Mouse (Mus musculus) lung, embryonic 15.5 days (tissue): ENCODE data around the gene Ksr1. TPM values are rescaled to one million over a fixed set of nuclear protein-coding genes. Genes with fewer than 3 reads are reported as not detected.
A peak's percentile ranks its signal among the peaks of the same experiment; 100 is the strongest.

Source experiments
- ATAC-seq: fragments of 200-750 bp; cut with Nextera tagmentation; 2 replicates; pipeline ENCODE4 v1.8.0; 2017; ENCODE audit warnings: moderate number of reproducible peaks, borderline replicate concordance; ENCODE audit not compliant: low FRiP score, low TSS enrichment; ENCODE audit errors: extremely low read depth
- H3K27ac ChIP-seq: fragments of 300-500 bp; sonication (generic); 2 replicates; pipeline ENCODE4 v1.5.1; 2015; ENCODE audit warnings: moderate library complexity, mild to moderate bottlenecking, inconsistent platforms
- H3K27me3 ChIP-seq: fragments of 300-500 bp; sonication (generic); 2 replicates; pipeline ENCODE4 v1.6.1; 2015; ENCODE audit warnings: inconsistent platforms
- H3K36me3 ChIP-seq: fragments of 300-500 bp; sonication (generic); 2 replicates; pipeline ENCODE4 v1.6.1; 2015; ENCODE audit warnings: inconsistent platforms
- H3K4me1 ChIP-seq: fragments of 300-500 bp; sonication (generic); 2 replicates; pipeline ENCODE4 v1.6.1; 2015; ENCODE audit warnings: inconsistent platforms
- H3K4me2 ChIP-seq: fragments of 300-500 bp; sonication (generic); 2 replicates; pipeline ENCODE4 v1.6.1; 2015; ENCODE audit warnings: inconsistent platforms, mild to moderate bottlenecking, moderate library complexity
- H3K4me3 ChIP-seq: fragments of 300-500 bp; sonication (generic); 2 replicates; pipeline ENCODE4 v1.5.1; 2015; ENCODE audit warnings: mild to moderate bottlenecking, inconsistent platforms
- H3K9ac ChIP-seq: fragments of 300-500 bp; sonication (generic); 2 replicates; pipeline ENCODE4 v1.6.1; 2015; ENCODE audit warnings: inconsistent platforms
- H3K9me3 ChIP-seq: fragments of 300-500 bp; sonication (generic); 2 replicates; pipeline ENCODE4 v1.6.1; 2016; ENCODE audit warnings: inconsistent platforms
- WGBS: fragments of 180-500 bp; shearing (Covaris S2); methylation state at CpG from one replicate; pipeline ENCODE4 v1.1.7; 2015; 5-methylcytosine and 5-hydroxymethylcytosine counted together
- polyA plus RNA-seq: library from polyadenylated mRNA; unstranded; fragments of >200 nt; fragmentation: Nextera tagmentation; extraction: Ambion mirVana; gene quantifications from 2 replicates; pipeline ENCODE4 v1.2.1, GENCODE M21; 2015

The Ksr1 gene
- polyA plus RNA-seq, 1 experiment from 2014 or later = 2.8 TPM

GRCm38 (mm10) chr11:79030570-79031451 lies 115.4 kb downstream of the Ksr1 start:
- H3K4me1 ChIP-seq = 0 out of 2 replicates have a peak, but pooled peaks cover 5% of the 10 kb centered on the region
- peaks cover 9% of the 10 kb centered on the region; the same call in 1 of the 2 replicates for H3K36me3 ChIP-seq
- WGBS = 46% methylated on average over 19 of the region's 19 CpGs
- H3K27me3 ChIP-seq = no peaks in the 10 kb centered on the region
- no peak overlapping the region for H3K4me3 ChIP-seq
- H3K9ac ChIP-seq = no peak overlapping the region
- no peak overlapping the region for H3K4me2 ChIP-seq
- H3K9me3 ChIP-seq = no peaks in the 10 kb centered on the region
- ATAC-seq = no peak
- H3K27ac ChIP-seq = no peak overlapping the region

GRCm38 (mm10) chr11:79023751-79024150 lies 122.5 kb downstream of the Ksr1 start:
- no peaks in the 10 kb centered on the region for H3K27me3 ChIP-seq
- H3K9me3 ChIP-seq = no peaks in the 10 kb centered on the region
- no peak for ATAC-seq
- H3K4me1 ChIP-seq = peaks cover 8% of the 10 kb centered on the region
- H3K36me3 ChIP-seq = peaks cover 13% of the 10 kb centered on the region; the same call in 1 of the 2 replicates
- no peak overlapping the region for H3K9ac ChIP-seq
- no peak overlapping the region for H3K4me3 ChIP-seq
- 56% methylated on average over 6 of the region's 6 CpGs for whole genome bisulfite sequencing
- peak overlapping the region; percentile 7; the same call in 1 of the 2 replicates for H3K4me2 ChIP-seq
- H3K27ac ChIP-seq = no peak overlapping the region

DNA sequence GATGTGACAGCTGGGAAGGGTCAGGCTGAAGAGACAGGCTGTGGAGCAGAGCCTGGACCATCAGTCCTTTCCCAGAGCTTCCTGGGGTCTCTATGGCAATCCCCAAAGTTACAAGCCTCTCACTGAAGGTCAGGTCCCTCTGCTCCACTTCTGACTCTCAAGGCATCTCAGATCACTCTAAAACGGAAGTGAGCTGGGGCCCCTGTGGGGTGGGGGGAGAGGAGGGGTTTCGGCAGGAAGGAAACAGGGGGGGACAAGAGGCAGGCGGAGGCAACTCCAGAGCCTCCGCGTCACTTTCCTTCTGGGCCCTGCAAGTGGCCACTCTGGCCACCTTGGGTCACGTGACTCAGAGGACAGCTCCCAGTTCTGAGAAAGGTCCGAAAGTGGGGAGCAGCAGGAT lies 122.9 kb downstream of the Ksr1 start:
- Histone ChIP-seq H3K4me2 (peak overlapping the region; percentile 7; the same call in 1 of the 2 replicates), H3K36me3 (peaks cover 17% of the 10 kb centered on the region), H3K9ac (no peak overlapping the region), H3K27ac (peak overlapping the region; percentile 49; the same call in 1 of the 2 replicates), H3K27me3 (no peaks in the 10 kb centered on the region), H3K9me3 (no peaks in the 10 kb centered on the region), H3K4me3 (no peak overlapping the region), H3K4me1 (peaks cover 8% of the 10 kb centered on the region)
- ATAC-seq = peak; percentile 43; the same call in 1 of the 2 replicates
- 18% methylated on average over 7 of the region's 7 CpGs for WGBS

- Histone ChIP-seq H3K9me3 (no peaks in the 10 kb centered on the region), H3K9ac (no peak overlapping the region), H3K4me1 (peaks cover 8% of the 10 kb centered on the region), H3K27ac (peak overlapping the region; percentile 49; the same call in 1 of the 2 replicates), H3K4me3 (no peak overlapping the region), H3K27me3 (no peaks in the 10 kb centered on the region), H3K4me2 (peak overlapping the region; percentile 7; the same call in 1 of the 2 replicates), H3K36me3 (peaks cover 19% of the 10 kb centered on the region)
- 52% methylated on average over 4 of the region's 4 CpGs for WGBS
- ATAC-seq = no peak
These were observed 123.4 kb downstream of the Ksr1 start for GRCm38 (mm10) chr11:79022836-79023235.

GRCm38 (mm10) chr11:79020535-79021045 lies 125.6 kb downstream of the Ksr1 start:
- 66% methylated on average over 21 of the region's 21 CpGs for WGBS
- H3K27me3 ChIP-seq = no peaks in the 10 kb centered on the region
- no peak overlapping the region for H3K4me3 ChIP-seq
- ATAC-seq = no peak
- no peak overlapping the region for H3K27ac ChIP-seq
- H3K4me1 ChIP-seq = peaks cover 8% of the 10 kb centered on the region
- peaks cover 14% of the 10 kb centered on the region for H3K36me3 ChIP-seq
- H3K9ac ChIP-seq = no peak overlapping the region
- H3K9me3 ChIP-seq = no peaks in the 10 kb centered on the region
- no peak overlapping the region for H3K4me2 ChIP-seq

GRCm38 (mm10) chr11:79019839-79020534 lies 126.2 kb downstream of the Ksr1 start:
- Histone ChIP-seq H3K27me3 (no peaks in the 10 kb centered on the region), H3K36me3 (peaks cover 14% of the 10 kb centered on the region), H3K27ac (no peak overlapping the region), H3K4me1 (peaks cover 9% of the 10 kb centered on the region), H3K4me3 (no peak overlapping the region), H3K9me3 (no peaks in the 10 kb centered on the region), H3K9ac (no peak overlapping the region), H3K4me2 (no peak overlapping the region)
- WGBS = 76% methylated on average over 17 of the region's 17 CpGs
- no peak for ATAC-seq

GRCm38 (mm10) chr11:79018954-79019704 lies 127.1 kb downstream of the Ksr1 start:
- peaks cover 14% of the 10 kb centered on the region for H3K36me3 ChIP-seq
- H3K27me3 ChIP-seq = no peaks in the 10 kb centered on the region
- 45% methylated on average over 11 of the region's 11 CpGs for WGBS
- no peak overlapping the region for H3K27ac ChIP-seq
- H3K9me3 ChIP-seq = no peaks in the 10 kb centered on the region
- 0 out of 2 replicates have a peak, but pooled peaks have one; percentile 38 for ATAC-seq
- H3K4me1 ChIP-seq = peaks cover 17% of the 10 kb centered on the region
- no peak overlapping the region for H3K4me3 ChIP-seq
- no peak overlapping the region for H3K9ac ChIP-seq
- H3K4me2 ChIP-seq = no peak overlapping the region

DNA sequence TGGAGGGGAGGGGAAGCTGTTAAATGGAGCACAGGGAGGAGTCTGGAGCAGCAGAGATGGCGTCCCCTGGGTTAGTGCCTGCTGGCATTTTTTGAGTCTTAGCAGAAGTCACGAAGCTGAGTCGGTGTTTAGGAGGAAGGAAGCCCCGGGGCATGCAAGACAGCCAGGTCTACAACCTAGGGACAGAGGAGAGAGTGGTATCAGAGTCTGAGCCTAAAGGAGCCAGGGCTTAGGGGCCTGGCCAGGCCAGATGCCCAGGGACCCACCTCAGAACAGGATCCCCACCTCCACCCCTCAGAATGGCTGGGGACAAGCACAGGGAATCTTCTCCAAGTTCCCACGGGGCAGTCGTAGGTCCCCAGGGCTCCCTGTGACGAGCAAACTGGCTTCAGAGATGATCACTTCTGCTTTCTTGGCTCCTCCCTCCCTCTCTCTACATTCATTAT lies 129.0 kb downstream of the Ksr1 start:
- H3K36me3 ChIP-seq = peaks cover 14% of the 10 kb centered on the region

DNA sequence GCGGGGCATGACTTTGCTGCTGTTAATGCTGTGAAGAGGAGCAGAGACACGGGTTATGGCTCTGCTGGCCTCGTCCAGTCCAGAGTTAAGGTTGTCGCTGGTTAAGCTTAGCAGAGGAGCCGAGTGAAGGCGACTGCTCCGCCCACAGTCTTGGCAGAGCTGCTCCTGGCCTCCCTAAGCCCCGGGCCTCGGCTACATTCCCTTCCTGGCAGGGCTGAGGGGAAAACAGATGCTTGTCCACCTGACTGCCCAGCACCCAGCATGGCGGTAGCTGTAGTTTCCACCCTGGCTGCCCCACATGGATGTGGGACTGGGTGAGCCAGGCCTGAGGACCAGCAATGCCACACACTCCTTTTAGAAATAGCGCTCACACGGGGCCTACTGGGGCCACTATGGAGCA lies 130.0 kb downstream of the Ksr1 start:
- H3K36me3 ChIP-seq = peaks cover 14% of the 10 kb centered on the region

More for the DNA sequence above, 129.0 kb downstream of the Ksr1 start:
- no peaks in the 10 kb centered on the region for H3K27me3 ChIP-seq
- 73% methylated on average over 7 of the region's 7 CpGs for WGBS
- no peak overlapping the region for H3K27ac ChIP-seq
- peaks cover 8% of the 10 kb centered on the region; the same call in 1 of the 2 replicates for H3K4me1 ChIP-seq
- no peak overlapping the region for H3K4me3 ChIP-seq
- no peak for ATAC-seq
- H3K4me2 ChIP-seq = no peak overlapping the region
- no peaks in the 10 kb centered on the region for H3K9me3 ChIP-seq
- no peak overlapping the region for H3K9ac ChIP-seq

GRCm38 (mm10) chr11:79015660-79016215 lies 130.5 kb downstream of the Ksr1 start:
- H3K4me1 ChIP-seq = peaks cover 8% of the 10 kb centered on the region; the same call in 1 of the 2 replicates
- no peaks in the 10 kb centered on the region for H3K27me3 ChIP-seq
- 86% methylated on average over 24 of the region's 24 CpGs for WGBS
- ATAC-seq = no peak
- no peak overlapping the region for H3K4me2 ChIP-seq
- no peak overlapping the region for H3K9ac ChIP-seq
- H3K9me3 ChIP-seq = no peaks in the 10 kb centered on the region
- H3K27ac ChIP-seq = no peak overlapping the region
- H3K36me3 ChIP-seq = peaks cover 14% of the 10 kb centered on the region
- H3K4me3 ChIP-seq = no peak overlapping the region

More for the DNA sequence above, 130.0 kb downstream of the Ksr1 start:
- H3K4me2 ChIP-seq = no peak overlapping the region
- ATAC-seq = no peak
- no peak overlapping the region for H3K27ac ChIP-seq
- 52% methylated on average over 12 of the region's 12 CpGs for whole genome bisulfite sequencing
- no peaks in the 10 kb centered on the region for H3K9me3 ChIP-seq
- H3K4me1 ChIP-seq = peaks cover 8% of the 10 kb centered on the region; the same call in 1 of the 2 replicates
- H3K9ac ChIP-seq = no peak overlapping the region
- no peaks in the 10 kb centered on the region for H3K27me3 ChIP-seq
- no peak overlapping the region for H3K4me3 ChIP-seq
